Mouse (Mus musculus) limb, embryonic 10.5 days (tissue): ENCODE results near the gene Sema4a. TPM values are rescaled to one million over a fixed set of nuclear protein-coding genes. Genes with fewer than 3 reads are reported as not detected.
A peak's percentile ranks its signal among the peaks of the same experiment; 100 is the strongest.

Experiments
- DNase-seq: peaks from one replicate; pipeline ENCODE4 v3.0.0-alpha.2; 2017; ENCODE audit warnings: low spot score
- H3K27ac ChIP-seq: fragments of 300-500 bp; sonication (generic); 2 replicates; pipeline ENCODE4 v1.5.1; 2016; ENCODE audit warnings: mild to moderate bottlenecking
- H3K27me3 ChIP-seq: fragments of 300-500 bp; sonication (generic); 2 replicates; pipeline ENCODE4 v1.6.1; 2016; ENCODE audit warnings: low read depth, mild to moderate bottlenecking; ENCODE audit not compliant: poor library complexity, severe bottlenecking
- H3K36me3 ChIP-seq: fragments of 300-500 bp; sonication (generic); 2 replicates; pipeline ENCODE4 v1.6.1; 2016; ENCODE audit warnings: mild to moderate bottlenecking, moderate library complexity
- H3K4me1 ChIP-seq: fragments of 300-500 bp; sonication (generic); 2 replicates; pipeline ENCODE4 v1.6.1; 2016
- H3K4me3 ChIP-seq: fragments of 300-500 bp; sonication (generic); 2 replicates; pipeline ENCODE4 v1.5.1; 2016; ENCODE audit warnings: mild to moderate bottlenecking, moderate library complexity
- H3K9me3 ChIP-seq: fragments of 300-500 bp; sonication (generic); replicated peaks from 2 replicates; pipeline ENCODE4 v1.6.1; 2016; ENCODE audit warnings: mild to moderate bottlenecking
- WGBS: fragments of 180-500 bp; shearing (Covaris S2); methylation state at CpG from one replicate; pipeline ENCODE4 v1.1.7; 2016; 5-methylcytosine and 5-hydroxymethylcytosine counted together
- polyA plus RNA-seq: library from polyadenylated mRNA; unstranded; fragments of >200 nt; fragmentation: Nextera tagmentation; extraction: Ambion mirVana; gene quantifications from 2 replicates; pipeline ENCODE4 v1.2.1, GENCODE M21; 2016

The Sema4a gene
- polyA plus RNA-seq, 1 experiment from 2014 or later, result 6.7 TPM

- H3K4me3 ChIP-seq, result no peak overlapping the region
- no peak overlapping the region for H3K27ac ChIP-seq
- no peak for DNase-seq
- H3K36me3 ChIP-seq, result no peaks in the 10 kb centered on the region
- peaks cover 16% of the 10 kb centered on the region for H3K4me1 ChIP-seq
- peaks cover 21% of the 10 kb centered on the region for H3K27me3 ChIP-seq
- WGBS, result 79% methylated on average over 2 of the region's 2 CpGs
- H3K9me3 ChIP-seq, result no peaks in the 10 kb centered on the region
Observed at GRCm38 (mm10) chr3:88465127-88465526, 4.1 kb upstream of the Sema4a start.

- Histone ChIP-seq H3K4me1 (peaks cover 16% of the 10 kb centered on the region), H3K27me3 (peaks cover 28% of the 10 kb centered on the region), H3K36me3 (no peaks in the 10 kb centered on the region), H3K9me3 (no peaks in the 10 kb centered on the region), H3K27ac (no peak overlapping the region), H3K4me3 (no peak overlapping the region)
- WGBS, result 58% methylated on average over 3 of the region's 3 CpGs
- no peak for DNase-seq
Observed at GRCm38 (mm10) chr3:88464425-88464824, 3.4 kb upstream of the Sema4a start.

- no peaks in the 10 kb centered on the region for H3K9me3 ChIP-seq
- no peak overlapping the region for H3K4me3 ChIP-seq
- H3K36me3 ChIP-seq, result no peaks in the 10 kb centered on the region
- WGBS, result 84% methylated on average over 5 of the region's 5 CpGs
- no peak overlapping the region for H3K27ac ChIP-seq
- peaks cover 36% of the 10 kb centered on the region for H3K4me1 ChIP-seq
- peaks cover 60% of the 10 kb centered on the region for H3K27me3 ChIP-seq
- no peak for DNase-seq
Observed at GRCm38 (mm10) chr3:88460029-88460428, 953 bp downstream of the Sema4a start.

GRCm38 (mm10) chr3:88458778-88459219, 2.2 kb downstream of the Sema4a start:
- DNase-seq, result peak; percentile 53
- Histone ChIP-seq H3K27ac (peak overlapping the region; percentile 73), H3K4me3 (peak overlapping the region; percentile 48), H3K4me1 (peaks cover 40% of the 10 kb centered on the region), H3K9me3 (no peaks in the 10 kb centered on the region), H3K27me3 (peaks cover 72% of the 10 kb centered on the region), H3K36me3 (no peaks in the 10 kb centered on the region)
- WGBS, result 5% methylated on average over 14 of the region's 14 CpGs

- peaks cover 44% of the 10 kb centered on the region for H3K4me1 ChIP-seq
- no peaks in the 10 kb centered on the region for H3K36me3 ChIP-seq
- H3K4me3 ChIP-seq, result no peak overlapping the region
- WGBS, result 68% methylated on average over 7 of the region's 7 CpGs
- peaks cover 87% of the 10 kb centered on the region for H3K27me3 ChIP-seq
- H3K9me3 ChIP-seq, result no peaks in the 10 kb centered on the region
- no peak overlapping the region for H3K27ac ChIP-seq
- no peak for DNase-seq
Observed at GRCm38 (mm10) chr3:88456746-88457532, 4.0 kb downstream of the Sema4a start.

- Histone ChIP-seq H3K9me3 (no peaks in the 10 kb centered on the region), H3K4me1 (peaks cover 41% of the 10 kb centered on the region), H3K27me3 (peaks cover 87% of the 10 kb centered on the region), H3K4me3 (no peak overlapping the region), H3K27ac (no peak overlapping the region), H3K36me3 (no peaks in the 10 kb centered on the region)
- no peak for DNase-seq
- 87% methylated on average over 8 of the region's 8 CpGs for WGBS
Observed at GRCm38 (mm10) chr3:88456313-88456712, 4.7 kb downstream of the Sema4a start.

GRCm38 (mm10) chr3:88455588-88456264, 5.3 kb downstream of the Sema4a start:
- WGBS, result 74% methylated on average over 18 of the region's 18 CpGs
- Histone ChIP-seq H3K27me3 (peaks cover 87% of the 10 kb centered on the region), H3K36me3 (no peaks in the 10 kb centered on the region), H3K4me1 (peaks cover 35% of the 10 kb centered on the region), H3K4me3 (no peak overlapping the region), H3K9me3 (no peaks in the 10 kb centered on the region), H3K27ac (no peak overlapping the region)
- DNase-seq, result no peak

- Histone ChIP-seq H3K36me3 (no peaks in the 10 kb centered on the region), H3K27ac (no peak overlapping the region), H3K4me3 (no peak overlapping the region), H3K27me3 (peaks cover 85% of the 10 kb centered on the region), H3K4me1 (peaks cover 34% of the 10 kb centered on the region), H3K9me3 (no peaks in the 10 kb centered on the region)
- 49% methylated on average over 9 of the region's 9 CpGs for WGBS
- no peak for DNase-seq
Observed at GRCm38 (mm10) chr3:88454762-88455587, 6.0 kb downstream of the Sema4a start.

GRCm38 (mm10) chr3:88453986-88454385, 7.0 kb downstream of the Sema4a start:
- Histone ChIP-seq H3K4me1 (peaks cover 41% of the 10 kb centered on the region), H3K9me3 (no peaks in the 10 kb centered on the region), H3K27me3 (peaks cover 75% of the 10 kb centered on the region), H3K36me3 (no peaks in the 10 kb centered on the region), H3K27ac (no peak overlapping the region), H3K4me3 (no peak overlapping the region)
- WGBS, result 80% methylated on average over 8 of the region's 8 CpGs
- no peak for DNase-seq

GRCm38 (mm10) chr3:88453369-88453768, 7.6 kb downstream of the Sema4a start:
- peaks cover 69% of the 10 kb centered on the region for H3K27me3 ChIP-seq
- no peaks in the 10 kb centered on the region for H3K9me3 ChIP-seq
- DNase-seq, result no peak
- H3K27ac ChIP-seq, result no peak overlapping the region
- H3K4me1 ChIP-seq, result peaks cover 37% of the 10 kb centered on the region
- no peak overlapping the region for H3K4me3 ChIP-seq
- 55% methylated on average over 8 of the region's 8 CpGs for WGBS
- H3K36me3 ChIP-seq, result no peaks in the 10 kb centered on the region

- Histone ChIP-seq H3K36me3 (no peaks in the 10 kb centered on the region), H3K27ac (no peak overlapping the region), H3K9me3 (no peaks in the 10 kb centered on the region), H3K4me3 (no peak overlapping the region), H3K4me1 (peaks cover 39% of the 10 kb centered on the region), H3K27me3 (peaks cover 62% of the 10 kb centered on the region)
- WGBS, result 73% methylated on average over 6 of the region's 6 CpGs
- no peak for DNase-seq
Observed at GRCm38 (mm10) chr3:88452716-88453115, 8.3 kb downstream of the Sema4a start.

GRCm38 (mm10) chr3:88452246-88452645, 8.7 kb downstream of the Sema4a start:
- peaks cover 58% of the 10 kb centered on the region for H3K27me3 ChIP-seq
- no peaks in the 10 kb centered on the region for H3K9me3 ChIP-seq
- H3K27ac ChIP-seq, result no peak overlapping the region
- H3K4me3 ChIP-seq, result no peak overlapping the region
- no peaks in the 10 kb centered on the region for H3K36me3 ChIP-seq
- no peak for DNase-seq
- WGBS, result 81% methylated on average over 5 of the region's 5 CpGs
- peaks cover 36% of the 10 kb centered on the region for H3K4me1 ChIP-seq
